Mouse (Mus musculus) embryonic fibroblast, embryonic 13.5 days (primary cell): ENCODE results near the gene Mapt.

Experiments
- CTCF ChIP-seq: IDR thresholded peaks from 2 replicates; pipeline ENCODE4 v1.5.1; 2011; ENCODE audit warnings: mild to moderate bottlenecking, control low read depth, low read length, moderate library complexity, borderline replicate concordance; ENCODE audit not compliant: insufficient read depth
- POLR2A ChIP-seq: IDR thresholded peaks from 2 replicates; pipeline ENCODE4 v1.6.1; 2011; ENCODE audit warnings: low read depth, mild to moderate bottlenecking, control low read depth, low read length, moderate library complexity

DNA sequence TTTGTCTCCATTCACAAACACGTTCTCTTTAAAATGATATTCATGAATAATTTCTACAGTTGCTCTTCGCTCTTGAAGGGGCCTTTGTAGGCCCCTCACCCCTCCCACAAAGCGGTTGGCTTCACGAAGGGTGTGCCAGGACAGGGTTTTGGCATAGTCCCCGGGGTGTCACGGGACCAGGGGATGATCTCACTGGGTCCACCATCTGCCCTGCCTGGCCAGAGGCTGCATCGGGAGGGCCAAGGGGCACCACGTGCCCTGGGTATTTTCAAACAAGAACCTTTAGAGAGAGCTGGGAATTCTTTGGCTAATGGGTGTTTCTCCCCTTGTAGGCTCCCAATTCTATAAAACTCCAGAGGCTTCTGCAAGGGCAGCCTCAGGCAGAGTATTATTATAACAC, 41.2 kb downstream of the Mapt start:
- TF ChIP-seq CTCF (no peak), POLR2A (no peak)
